ENCODE assay signal across 25 mouse cellular contexts in genomic region chr5:108035523-108035922, GRCm38 (mm10). TPM values are rescaled to one million over a fixed set of nuclear protein-coding genes. Genes with fewer than 3 reads are reported as not detected.
A peak's percentile ranks its signal among the peaks of the same experiment; 100 is the strongest.
DNase-seq lines count a peak whose midpoint lies in the region; ATAC-seq lines count a peak whose summit lies in the region.
"Had no signal": no experiment of that assay in that cellular context is flagged by ENCODE, and none has a peak within 500 bp of the region (broad histone marks: within the 10 kb centered on the region; RNA-seq: fewer than 3 reads in every experiment).

No protein-coding gene starts in this region.

- no peaks in the 10 kb centered on the region for H3K36me3 ChIP-seq in forebrain, embryonic 13.5 days (ENCODE audit: poor library complexity, severe bottlenecking)
- H3K36me3 ChIP-seq in forebrain, embryonic 11.5 days (ENCODE audit: control insufficient read depth, insufficient read depth, low read length) = no peaks in the 10 kb centered on the region
- H3K36me3 ChIP-seq in hindbrain, embryonic 15.5 days = no peaks in the 10 kb centered on the region
- no peaks in the 10 kb centered on the region for H3K36me3 ChIP-seq in hindbrain, embryonic 12.5 days
- H3K36me3 ChIP-seq: embryonic facial prominence, embryonic 15.5 days; heart, embryonic 10.5 days; limb, embryonic 13.5 days; liver, embryonic 12.5 days; midbrain, embryonic 10.5 days had no signal

- H3K27me3 ChIP-seq in forebrain, embryonic 13.5 days = no peaks in the 10 kb centered on the region
- H3K27me3 ChIP-seq in forebrain, embryonic 11.5 days (ENCODE audit: control insufficient read depth, insufficient read depth, low read length) = no peaks in the 10 kb centered on the region
- H3K27me3 ChIP-seq in hindbrain, embryonic 15.5 days = no peaks in the 10 kb centered on the region
- no peaks in the 10 kb centered on the region for H3K27me3 ChIP-seq in hindbrain, embryonic 12.5 days
- H3K27me3 ChIP-seq: embryonic facial prominence, embryonic 15.5 days; limb, embryonic 13.5 days; liver, embryonic 12.5 days had no signal

- peaks cover 12% of the 10 kb centered on the region; the same call in 1 of the 2 replicates for H3K4me1 ChIP-seq in forebrain, embryonic 13.5 days
- H3K4me1 ChIP-seq in forebrain, embryonic 11.5 days (replicated peaks; ENCODE audit: control insufficient read depth, insufficient read depth, low read length) = no peaks in the 10 kb centered on the region
- H3K4me1 ChIP-seq in hindbrain, embryonic 15.5 days (replicated peaks) = no peaks in the 10 kb centered on the region
- H3K4me1 ChIP-seq in hindbrain, embryonic 12.5 days = no peaks in the 10 kb centered on the region
- H3K4me1 ChIP-seq: embryonic facial prominence, embryonic 15.5 days; heart, embryonic 10.5 days; limb, embryonic 13.5 days; liver, embryonic 12.5 days; midbrain, embryonic 10.5 days had no signal

- ATAC-seq in forebrain, embryonic 13.5 days = peak; percentile 84
- ATAC-seq in forebrain, embryonic 11.5 days (replicated peaks; ENCODE audit: low FRiP score) = no peak
- 0 out of 2 replicates have a peak, but pooled peaks have one; percentile 45 for ATAC-seq in hindbrain, embryonic 15.5 days (ENCODE audit: low FRiP score, low read depth)
- ATAC-seq in hindbrain, embryonic 12.5 days (ENCODE audit: low FRiP score) = no peak
- no peak for ATAC-seq in CD4-positive, CD25-positive, alpha-beta regulatory T cell, adult 4 months
- ATAC-seq: intestine, embryonic 16.5 days; liver, embryonic 12.5 days had no signal

- no peak overlapping the region for H3K4me3 ChIP-seq in forebrain, embryonic 13.5 days
- H3K4me3 ChIP-seq in forebrain, embryonic 11.5 days (ENCODE audit: low read depth, low read length) = no peak overlapping the region
- no peak overlapping the region for H3K4me3 ChIP-seq in hindbrain, embryonic 15.5 days
- no peak overlapping the region for H3K4me3 ChIP-seq in hindbrain, embryonic 12.5 days
- H3K4me3 ChIP-seq: embryonic facial prominence, embryonic 15.5 days; heart, embryonic 10.5 days; limb, embryonic 13.5 days; liver, embryonic 12.5 days; midbrain, embryonic 10.5 days; myocyte had no signal

- no peaks in the 10 kb centered on the region for H3K9me3 ChIP-seq in forebrain, embryonic 13.5 days (replicated peaks)
- no peaks in the 10 kb centered on the region for H3K9me3 ChIP-seq in forebrain, embryonic 11.5 days (ENCODE audit: control insufficient read depth, low read length)
- H3K9me3 ChIP-seq in hindbrain, embryonic 15.5 days = no peaks in the 10 kb centered on the region
- no peaks in the 10 kb centered on the region for H3K9me3 ChIP-seq in hindbrain, embryonic 12.5 days (replicated peaks)
- H3K9me3 ChIP-seq: embryonic facial prominence, embryonic 15.5 days; heart, embryonic 10.5 days; limb, embryonic 13.5 days; liver, embryonic 12.5 days; midbrain, embryonic 10.5 days had no signal

- H3K27ac ChIP-seq in forebrain, embryonic 13.5 days = peak overlapping the region; percentile 32
- H3K27ac ChIP-seq in forebrain, embryonic 11.5 days (ENCODE audit: low read depth, low read length) = no peak overlapping the region
- no peak overlapping the region for H3K27ac ChIP-seq in hindbrain, embryonic 15.5 days (replicated peaks)
- H3K27ac ChIP-seq in hindbrain, embryonic 12.5 days = no peak overlapping the region
- H3K27ac ChIP-seq: embryonic facial prominence, embryonic 15.5 days; heart, embryonic 10.5 days; limb, embryonic 13.5 days; liver, embryonic 12.5 days; midbrain, embryonic 10.5 days had no signal

- 31% methylated on average over 2 of the region's 2 CpGs for WGBS in forebrain, embryonic 13.5 days
- 40% methylated on average over 2 of the region's 2 CpGs for WGBS in forebrain, embryonic 11.5 days
- WGBS in hindbrain, embryonic 15.5 days = 23% methylated on average over 2 of the region's 2 CpGs
- WGBS in hindbrain, embryonic 12.5 days = 39% methylated on average over 2 of the region's 2 CpGs

- H3K9ac ChIP-seq in forebrain, embryonic 13.5 days = no peak overlapping the region
- H3K9ac ChIP-seq in forebrain, embryonic 11.5 days (ENCODE audit: low read length) = no peak overlapping the region
- H3K9ac ChIP-seq in hindbrain, embryonic 15.5 days = no peak overlapping the region
- no peak overlapping the region for H3K9ac ChIP-seq in hindbrain, embryonic 12.5 days
- H3K9ac ChIP-seq: embryonic facial prominence, embryonic 15.5 days; limb, embryonic 13.5 days; liver, embryonic 12.5 days had no signal

- no peak overlapping the region for H3K4me2 ChIP-seq in forebrain, embryonic 13.5 days
- H3K4me2 ChIP-seq in forebrain, embryonic 11.5 days (ENCODE audit: low read depth, low read length, severe bottlenecking) = no peak overlapping the region
- no peak overlapping the region for H3K4me2 ChIP-seq in hindbrain, embryonic 15.5 days
- no peak overlapping the region for H3K4me2 ChIP-seq in hindbrain, embryonic 12.5 days (replicated peaks)
- H3K4me2 ChIP-seq: embryonic facial prominence, embryonic 15.5 days; limb, embryonic 13.5 days; liver, embryonic 12.5 days had no signal

- no peak for DNase-seq in forebrain, embryonic 11.5 days (ENCODE audit: low spot score)
- DNase-seq in thymus, postnatal 0 days (ENCODE audit: low spot score) = peak; percentile 28
- no peak for DNase-seq in thymus, postnatal 14 days
- no peak for DNase-seq in kidney, postnatal 25 days
- DNase-seq: adrenal gland, adult 2 months; cerebellum, adult 18-20 months; cerebellum, postnatal 36 days; embryo, embryonic 11 days; gastrocnemius, postnatal 10 days; kidney, postnatal 36 days; layer of hippocampus, postnatal 36 days; lung, adult 18-20 months; lung, postnatal 10 days; thymus, postnatal 25 days had no signal

RNA-seq across cellular contexts. Expression of gene Mtf2, which starts 30.0 kb away (rescaled TPM):
- 143 and 160 TPM in 2 replicates for polyA plus RNA-seq in forebrain, embryonic 13.5 days (2015; fragmentation: Nextera tagmentation; extraction: Ambion mirVana)
- 138 and 148 TPM in 2 replicates for polyA plus RNA-seq in forebrain, embryonic 11.5 days (2014; fragmentation: Nextera tagmentation; extraction: Ambion mirVana)
- 94.1 and 97.9 TPM in 2 replicates for polyA plus RNA-seq in hindbrain, embryonic 15.5 days (2015; fragmentation: Nextera tagmentation; extraction: Ambion mirVana)
- polyA plus RNA-seq in hindbrain, embryonic 12.5 days (2016; fragmentation: Nextera tagmentation; extraction: Ambion mirVana) = 134 and 142 TPM in 2 replicates
- 263 and 271 TPM in 2 replicates for polyA plus RNA-seq in thymus, postnatal 0 days (2015; fragmentation: Nextera tagmentation; extraction: Ambion mirVana)
- polyA plus RNA-seq in CD4-positive, CD25-positive, alpha-beta regulatory T cell, adult 4 months (2017; shearing (Covaris generic)) = 10 to 100 TPM; 52.0 to 56.9 TPM

RNA-seq across cellular contexts. Expression of gene Fam69a, which starts 48.6 kb away (rescaled TPM):
- 23.8 and 25.5 TPM in 2 replicates for polyA plus RNA-seq in forebrain, embryonic 13.5 days (2015; fragmentation: Nextera tagmentation; extraction: Ambion mirVana)
- 18.1 and 21.7 TPM in 2 replicates for polyA plus RNA-seq in forebrain, embryonic 11.5 days (2014; fragmentation: Nextera tagmentation; extraction: Ambion mirVana)
- 58.7 and 62.0 TPM in 2 replicates for polyA plus RNA-seq in hindbrain, embryonic 15.5 days (2015; fragmentation: Nextera tagmentation; extraction: Ambion mirVana)
- polyA plus RNA-seq in hindbrain, embryonic 12.5 days (2016; fragmentation: Nextera tagmentation; extraction: Ambion mirVana) = 31.0 and 31.4 TPM in 2 replicates
- polyA plus RNA-seq in thymus, postnatal 0 days (2015; fragmentation: Nextera tagmentation; extraction: Ambion mirVana) = 36.8 and 38.3 TPM in 2 replicates
- polyA plus RNA-seq in CD4-positive, CD25-positive, alpha-beta regulatory T cell, adult 4 months (2017; shearing (Covaris generic)) = 10 to 100 TPM; 66.3 to 87.7 TPM

Comparison
In these comparisons a context has a peak if more than half of its experiments do, and no peak if none do; other contexts are left out.
1. ATAC-seq: peak in forebrain, embryonic 13.5 days (single experiment) and hindbrain, embryonic 15.5 days (single experiment); none in forebrain, embryonic 11.5 days (single experiment), hindbrain, embryonic 12.5 days (single experiment) and CD4-positive, CD25-positive, alpha-beta regulatory T cell, adult 4 months (single experiment).